Mouse (Mus musculus) ES-Bruce4 (cell line): Measurements from ENCODE around the gene Asic2.

Experiments used
- CTCF ChIP-seq: IDR thresholded peaks from one replicate; pipeline ENCODE4 v1.8.1; 2011; ENCODE audit warnings: low read depth, low read length
- EP300 ChIP-seq: IDR thresholded peaks from 2 replicates; pipeline ENCODE4 v1.6.1; 2011; ENCODE audit warnings: low read depth, low read length; ENCODE audit not compliant: insufficient read depth
- POLR2A ChIP-seq: IDR thresholded peaks from one replicate; pipeline ENCODE4 v1.8.1; 2011; ENCODE audit warnings: low read length; ENCODE audit not compliant: insufficient read depth

GRCm38 (mm10) chr11:82010115-82010514 lies 41.9 kb upstream of the Asic2 start:
- no peak for TF ChIP-seq POLR2A
- TF ChIP-seq CTCF: no peak
- TF ChIP-seq EP300: no peak
